Mouse (Mus musculus): ENCODE data around the gene Ddb1.
A peak's percentile ranks its signal among the peaks of the same experiment; 100 is the strongest.
"Not testable (repeated sequence)": the region's sequence is repeated elsewhere in the genome, so short reads cannot be mapped to it uniquely, and the experiment has no call there.

The Ddb1 gene

DNA sequence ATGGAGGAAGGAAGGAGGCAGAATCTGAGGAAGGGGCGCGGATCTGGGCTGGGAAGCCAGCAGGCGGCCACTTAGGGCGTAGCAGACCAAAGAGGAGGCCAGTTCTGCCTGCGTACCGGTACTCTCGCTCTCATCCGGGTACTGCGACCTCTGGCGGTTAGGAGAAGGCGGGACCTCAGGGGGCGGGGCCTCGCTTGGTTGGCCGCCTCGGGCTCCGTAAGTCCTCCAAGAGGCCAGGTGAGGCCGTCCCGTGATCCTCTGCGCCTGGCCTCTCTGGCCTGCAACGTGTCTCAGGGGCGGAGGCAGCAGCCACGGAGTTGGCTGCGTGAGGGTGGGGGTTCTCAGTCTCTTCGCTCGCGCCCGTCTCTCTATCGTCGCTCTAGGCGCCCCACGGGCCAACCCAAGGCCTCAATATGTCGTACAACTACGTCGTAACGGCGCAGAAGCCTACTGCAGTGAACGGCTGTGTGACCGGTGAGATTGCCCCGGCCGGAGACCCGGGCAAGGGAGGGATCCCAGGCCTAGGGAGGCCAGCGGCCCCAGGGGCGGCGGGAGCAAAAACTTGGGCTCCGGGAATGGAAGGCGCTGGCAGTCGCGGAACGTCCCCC, at the start of gene Ddb1, which contains the start of gene Tkfc:
TSS of gene Ddb1 (plus strand) at position 35 of the 608 bp plus-strand sequence.
TSS of gene Tkfc (minus strand) at position 362 of the 608 bp plus-strand sequence.
- peak; percentile 99 for DNase-seq

DNA sequence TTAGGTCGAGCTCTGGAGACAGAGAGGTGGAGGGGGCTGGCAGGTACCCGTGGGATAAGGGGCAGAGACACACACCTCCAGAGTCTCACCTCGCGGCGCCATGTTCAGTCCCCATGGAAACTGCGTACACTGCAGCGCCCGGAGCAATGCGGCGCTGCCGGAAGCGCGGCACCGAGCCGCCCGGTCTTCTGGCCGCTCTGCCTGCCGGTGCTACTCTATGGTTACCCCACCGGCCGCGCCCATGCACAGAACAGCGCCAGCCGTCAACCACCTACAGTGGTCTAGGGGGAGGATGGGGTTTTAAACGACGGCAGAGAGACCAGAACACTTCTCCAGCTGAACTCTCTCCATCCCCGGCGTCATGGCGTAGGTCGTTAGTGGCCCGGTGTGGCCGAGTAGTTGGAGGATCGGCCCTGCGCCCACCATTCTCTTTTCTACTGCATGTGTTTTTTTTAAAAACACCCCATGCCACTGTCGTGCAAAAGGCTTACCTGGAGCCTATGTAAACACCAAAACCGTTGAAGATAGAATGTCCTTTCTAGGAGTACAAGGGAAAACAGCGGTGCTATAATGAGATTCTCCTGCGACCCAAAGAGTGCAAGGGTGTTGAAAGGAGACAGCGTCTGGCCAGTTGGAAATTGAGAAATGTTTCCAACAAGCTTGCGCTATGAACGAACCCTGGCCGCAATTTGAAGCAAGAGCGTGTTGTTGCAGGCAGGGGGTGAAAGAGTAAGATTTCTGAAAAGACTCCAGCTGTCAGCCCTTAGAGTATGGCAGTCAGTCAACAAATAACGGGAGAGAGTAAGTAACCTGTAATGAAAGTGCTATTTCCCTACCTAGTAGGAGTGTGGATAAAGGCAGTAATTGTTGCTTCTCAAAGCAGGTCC, 49.3 kb upstream of the Ddb1 start, which contains the start of gene Tmem216:
TSS of gene Tmem216 (minus strand) at position 615 of the 887 bp plus-strand sequence.
- DNase-seq = peak; percentile 85

DNA sequence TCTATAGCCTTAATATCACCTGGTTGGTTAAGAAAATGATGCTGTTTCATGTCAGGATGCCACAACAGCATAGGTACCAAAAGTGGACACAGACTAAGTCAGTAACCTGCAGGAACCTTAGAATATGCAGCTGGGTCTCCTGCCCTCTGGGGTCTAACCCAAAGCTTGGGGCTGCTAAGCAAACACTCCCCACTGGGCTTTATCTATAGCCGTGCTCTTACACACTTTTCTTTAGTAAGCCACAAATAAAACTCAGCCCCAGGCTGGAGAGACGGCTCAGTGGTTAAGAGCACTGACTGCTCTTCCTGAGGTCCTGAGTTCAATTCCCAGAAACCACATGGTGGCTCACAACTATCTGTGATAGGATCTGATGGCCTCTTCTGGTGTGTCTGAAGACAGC, 48.1 kb upstream of the Ddb1 start:
- no peak for DNase-seq

DNA sequence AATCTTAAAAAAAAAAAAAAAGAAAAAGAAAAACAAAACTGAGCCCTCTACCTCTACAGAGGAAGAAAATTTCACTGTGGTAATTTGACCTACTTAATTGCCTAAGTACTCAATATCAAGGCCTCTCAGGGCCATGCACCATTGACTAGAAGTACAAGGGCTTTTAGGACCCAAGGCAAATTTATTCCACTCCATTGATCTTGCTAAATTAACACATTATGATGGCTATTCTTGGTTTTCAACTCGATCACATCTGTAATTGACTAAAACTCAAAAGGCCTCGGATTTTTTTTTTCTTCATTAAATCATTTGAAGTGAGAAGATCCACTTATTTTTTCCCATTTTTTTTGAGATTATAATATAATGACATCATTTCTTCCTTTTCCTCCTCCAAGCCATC, 47.7 kb upstream of the Ddb1 start:
- no peak for DNase-seq

DNA sequence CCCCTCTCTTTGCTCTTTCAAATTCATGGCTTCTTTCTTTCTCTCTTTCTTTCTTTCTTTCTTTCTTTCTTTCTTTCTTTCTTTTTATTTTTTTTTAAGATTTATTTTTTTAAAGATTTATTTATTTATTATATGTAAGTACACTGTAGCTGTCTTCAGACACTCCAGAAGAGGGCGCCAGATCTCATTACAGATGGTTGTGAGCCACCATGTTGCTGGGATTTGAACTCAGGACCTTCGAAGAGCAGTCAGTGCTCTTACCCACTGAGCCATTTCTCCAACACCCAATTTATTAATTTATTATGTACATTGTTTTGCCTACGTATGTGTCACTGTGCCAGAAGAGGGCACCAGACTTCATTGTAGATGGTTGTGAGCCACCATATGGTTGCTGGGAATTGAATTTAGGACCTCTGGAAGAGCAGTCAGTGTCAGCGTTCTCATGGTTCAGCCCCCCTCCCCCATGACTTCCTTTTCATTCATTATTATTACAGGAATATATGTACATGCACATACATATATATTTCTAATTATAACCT, 47.2 kb upstream of the Ddb1 start:
- not testable (repeated sequence) for DNase-seq

DNA sequence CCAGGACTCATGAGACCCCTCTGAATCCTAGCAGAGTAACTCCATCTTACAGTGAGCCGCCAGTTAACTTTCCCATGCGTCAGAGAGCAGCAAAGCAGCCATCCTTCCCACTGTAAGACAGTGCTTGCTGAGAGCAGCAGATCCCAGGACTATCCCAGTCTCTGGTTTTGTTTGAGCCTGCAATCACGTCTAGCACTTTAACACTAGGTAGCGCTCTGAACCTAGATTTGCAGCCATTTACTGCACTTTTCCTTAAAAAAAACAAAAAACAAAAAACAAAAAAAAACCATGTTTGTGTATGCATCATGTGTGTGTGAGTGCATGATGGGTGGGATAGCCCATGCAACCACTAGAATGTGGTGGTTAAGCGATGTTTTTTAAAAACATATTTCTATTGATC, 45.0 kb upstream of the Ddb1 start:
- no peak for DNase-seq

DNA sequence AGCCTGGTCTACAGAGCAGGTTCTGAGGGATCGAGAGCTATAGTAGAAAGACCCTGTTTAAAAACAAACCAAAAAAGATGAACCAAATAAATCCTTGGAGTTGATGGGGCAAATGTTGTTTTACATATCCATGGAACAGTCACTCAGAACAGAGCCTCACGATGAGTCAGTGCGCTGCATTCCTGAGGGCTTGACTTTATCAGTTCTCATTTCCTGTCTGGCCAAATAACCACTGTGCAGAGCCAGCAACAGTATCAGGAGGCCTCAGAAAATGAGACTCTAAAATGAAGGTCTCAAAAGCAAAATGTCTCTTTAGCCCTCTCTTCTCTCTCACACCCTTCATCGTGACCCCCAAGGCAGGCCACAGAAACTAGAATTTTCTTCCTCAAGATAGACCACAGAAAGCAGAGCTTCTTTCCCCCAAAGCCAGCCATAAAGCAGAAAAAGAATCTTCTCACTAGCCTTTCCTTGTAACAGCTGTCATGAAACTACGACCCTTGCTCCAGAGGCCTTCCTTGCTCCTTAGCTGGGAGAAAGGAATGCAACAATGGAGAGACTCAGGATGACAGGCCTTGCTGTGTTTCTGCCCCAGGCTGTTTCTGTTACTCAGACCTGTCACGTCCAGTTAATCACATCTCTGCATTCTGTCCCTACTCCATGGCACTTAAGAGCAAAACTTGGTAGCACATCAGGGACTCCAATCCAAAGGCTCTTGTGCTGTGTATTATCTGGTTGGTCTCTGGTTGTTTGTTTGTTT, 43.4 kb upstream of the Ddb1 start:
- DNase-seq = no peak

DNA sequence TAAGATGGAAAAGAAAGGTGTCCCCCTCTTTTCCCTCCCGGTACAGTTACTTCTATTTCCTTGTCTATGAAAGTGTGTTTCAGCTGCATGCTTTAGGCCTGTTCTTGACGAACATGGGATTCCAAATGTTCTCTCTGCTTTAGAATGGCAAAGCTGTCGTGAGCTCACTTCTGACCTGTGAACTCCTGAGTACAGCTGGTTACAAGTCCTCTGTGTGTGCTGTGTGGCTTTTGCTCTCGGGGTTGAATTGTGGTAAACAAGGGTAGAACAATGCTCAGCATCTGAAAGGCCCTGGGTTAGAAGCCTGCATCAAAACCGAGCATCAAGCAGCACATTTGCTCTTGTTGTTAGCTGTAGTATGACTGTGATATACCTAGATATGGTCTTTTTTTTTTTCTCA, 42.8 kb upstream of the Ddb1 start:
- no peak for DNase-seq

DNA sequence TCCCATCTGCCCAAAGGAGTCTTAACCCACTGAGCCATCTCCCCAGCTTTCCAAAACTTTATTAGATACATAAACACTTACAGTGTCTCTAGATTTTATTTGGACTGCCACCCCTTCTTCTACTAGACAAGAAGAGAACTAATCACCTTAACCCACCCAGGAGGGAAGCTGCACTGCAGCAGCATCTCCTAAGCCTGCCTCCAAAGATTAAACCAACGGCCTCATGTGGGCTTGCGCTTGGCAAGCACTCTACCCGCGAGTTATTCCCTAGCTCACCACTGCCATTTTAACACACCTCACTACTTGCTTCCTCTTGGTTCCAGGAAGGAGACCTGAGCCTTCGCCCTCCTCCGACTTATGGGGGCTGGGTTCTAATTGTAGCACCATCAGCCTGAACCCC, 40.8 kb upstream of the Ddb1 start:
- DNase-seq = no peak

DNA sequence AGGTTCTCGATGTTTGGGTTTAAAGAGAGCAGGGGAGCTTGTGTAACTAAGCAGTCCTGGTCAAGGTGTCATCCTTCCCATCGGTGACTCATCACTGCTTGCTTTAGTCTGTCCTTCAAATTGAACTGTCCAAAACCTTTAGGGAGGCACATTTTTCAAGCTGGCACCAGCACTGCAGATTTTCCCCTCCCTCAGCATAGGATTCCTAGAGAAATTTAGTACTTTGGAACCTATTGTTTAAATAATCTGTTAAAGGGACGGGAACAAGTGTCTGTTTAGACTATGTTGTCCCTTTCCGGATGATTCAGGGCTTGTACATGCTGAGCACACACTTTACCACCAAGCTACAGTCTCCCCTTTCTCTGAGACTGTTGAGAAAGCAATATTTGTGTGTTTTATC, 39.9 kb upstream of the Ddb1 start:
- DNase-seq = no peak

DNA sequence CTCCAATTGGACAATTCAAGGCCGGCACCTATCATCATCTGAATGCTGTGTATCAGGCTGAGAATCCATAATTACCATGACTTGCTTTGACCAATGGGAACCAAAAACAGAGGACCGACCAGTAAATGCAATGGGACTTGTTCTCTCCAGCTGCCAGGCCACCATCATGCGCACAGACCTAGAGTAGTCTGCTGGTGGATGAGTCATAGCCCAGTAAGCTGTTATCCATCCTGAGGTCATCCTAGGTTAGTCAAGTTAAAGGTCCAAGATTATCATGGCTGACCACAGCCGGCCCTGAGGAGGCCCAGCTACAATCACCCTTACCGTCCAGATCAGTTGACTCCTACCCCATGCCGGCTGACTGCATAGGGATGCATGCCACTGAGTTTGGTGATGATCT, 35.5 kb upstream of the Ddb1 start:
- no peak for DNase-seq

DNA sequence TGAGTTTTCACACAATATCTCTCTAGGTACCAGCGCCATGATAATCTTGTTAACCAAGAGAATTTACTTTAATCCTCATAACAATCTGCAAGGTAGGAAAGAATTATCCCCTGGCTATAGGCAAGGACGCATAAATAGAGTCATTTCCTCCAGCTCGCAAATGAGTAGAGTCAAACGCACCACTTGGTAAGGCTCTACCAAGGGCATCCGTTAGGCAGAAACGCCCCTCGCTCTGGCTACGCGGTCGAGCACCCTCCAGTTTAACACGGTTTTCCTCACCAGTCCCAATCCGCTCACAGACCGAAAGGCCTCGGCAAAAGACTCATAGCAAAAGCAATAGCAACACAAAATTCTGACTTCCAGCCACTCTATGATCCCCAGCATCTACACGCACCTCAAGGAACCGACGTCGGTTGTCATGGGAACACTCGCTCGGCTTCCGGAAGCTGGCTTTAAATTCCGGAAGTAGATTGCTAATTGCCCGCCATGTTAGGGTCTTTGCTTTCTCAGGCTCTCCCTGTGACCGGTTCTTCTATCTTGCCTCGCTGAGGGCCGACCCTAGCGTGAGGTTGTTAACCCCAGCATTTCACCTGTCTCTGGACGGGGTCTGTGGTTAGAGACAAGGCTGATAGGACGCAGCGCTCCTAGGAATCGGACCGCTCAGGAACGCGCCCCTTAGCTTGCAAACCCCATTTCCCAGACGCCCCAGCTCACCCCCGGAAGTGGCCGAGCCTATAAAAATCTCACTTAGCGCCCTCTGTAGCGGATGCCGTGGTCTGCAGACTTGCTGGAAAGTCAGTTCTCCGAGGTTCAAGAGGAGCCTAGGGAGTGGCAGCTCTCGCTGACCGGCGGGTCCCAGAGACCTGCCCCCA, 28.2 kb upstream of the Ddb1 start, which contains the start of the genes Cyb561a3 and Tmem138:
TSS of gene Cyb561a3 (plus strand) at position 483 of the 872 bp plus-strand sequence.
TSS of gene Tmem138 (minus strand) at position 673 of the 872 bp plus-strand sequence.
- DNase-seq = peak; percentile 93

DNA sequence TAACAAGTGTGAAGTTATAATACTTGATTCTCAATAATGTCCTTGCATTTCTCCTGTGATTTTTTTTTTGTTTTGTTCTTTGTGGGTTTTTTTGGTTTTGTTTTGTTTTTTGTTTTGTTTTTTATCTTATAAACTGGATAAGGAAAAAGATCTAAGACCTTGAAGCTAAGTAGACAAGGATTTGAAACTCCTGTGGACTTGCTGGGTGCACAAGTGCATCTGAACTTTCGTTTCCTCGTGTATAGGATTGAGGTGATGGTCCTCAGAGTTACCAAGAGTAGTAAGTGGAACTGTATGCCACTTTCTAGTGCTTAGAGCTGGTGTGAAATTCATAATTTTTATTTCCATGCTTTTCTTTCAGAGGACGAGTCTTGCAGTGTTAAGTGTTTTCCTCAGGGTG, 25.0 kb upstream of the Ddb1 start:
- no peak for DNase-seq

DNA sequence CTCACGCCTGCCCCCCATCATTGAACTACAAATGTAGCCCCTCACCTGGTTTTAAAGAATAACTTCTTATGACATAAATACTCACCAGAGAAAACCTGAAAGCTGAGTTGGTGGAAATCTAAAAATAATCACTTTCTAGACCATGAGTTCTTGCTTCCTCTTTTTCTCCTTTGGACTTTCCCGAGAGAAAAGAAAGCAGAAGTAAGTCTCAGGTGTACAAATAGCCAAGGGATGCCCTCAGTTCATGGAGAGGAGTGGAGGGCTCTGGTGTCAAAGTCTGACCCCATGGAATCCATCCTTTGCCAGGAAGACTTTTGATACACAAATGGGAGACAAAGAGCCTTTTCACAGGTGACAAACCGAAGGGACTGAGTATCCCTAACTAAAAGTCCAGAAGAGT, 24.4 kb upstream of the Ddb1 start:
- no peak for DNase-seq

DNA sequence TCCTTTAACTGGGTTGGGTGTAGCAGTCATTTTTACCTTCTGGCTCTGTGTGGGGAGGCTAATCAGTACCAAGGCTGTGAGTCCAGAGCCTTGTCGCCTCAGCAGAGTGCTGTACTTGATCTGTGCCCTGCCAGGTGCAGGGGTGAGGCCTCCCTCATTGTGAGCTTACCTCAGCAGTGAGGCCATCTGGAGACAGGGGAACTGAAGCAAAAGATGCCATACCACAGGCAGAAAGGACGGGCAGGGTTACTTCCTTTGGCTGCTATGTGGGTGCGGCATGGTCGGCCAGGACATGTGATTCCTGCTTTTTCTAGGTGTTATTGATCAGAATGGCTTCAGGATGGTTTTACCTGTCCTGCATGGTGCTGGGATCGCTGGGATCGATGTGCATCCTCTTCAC, 23.1 kb upstream of the Ddb1 start:
- no peak for DNase-seq

DNA sequence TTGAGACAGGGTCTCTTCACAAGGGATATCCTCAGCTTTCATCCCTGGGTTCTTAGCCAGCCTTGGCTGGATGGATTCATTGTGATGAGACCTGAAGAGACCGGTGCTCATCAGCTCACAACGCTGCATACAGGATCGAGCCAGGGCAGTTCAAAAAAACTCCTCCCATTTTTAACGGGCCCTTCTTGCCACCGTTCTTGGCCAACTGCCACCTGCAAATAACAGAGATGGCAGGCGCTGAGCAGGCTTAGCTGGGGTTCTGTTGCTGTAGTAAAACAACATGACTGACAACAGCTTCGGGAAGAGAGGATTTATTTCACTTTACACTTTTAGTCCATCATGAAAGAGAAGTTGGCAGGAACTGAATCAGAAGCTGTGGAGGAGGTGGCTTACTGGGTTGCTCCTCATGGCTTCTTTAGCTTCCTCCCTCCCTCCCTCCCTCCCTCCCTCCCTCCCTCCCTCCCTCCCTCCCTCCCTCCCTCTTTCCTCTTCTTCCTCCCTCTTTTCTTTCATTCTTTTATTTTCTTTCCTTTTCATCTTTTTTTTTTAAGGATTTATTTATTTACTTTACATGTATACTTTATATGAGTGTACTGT, 21.5 kb upstream of the Ddb1 start:
- DNase-seq = no peak

DNA sequence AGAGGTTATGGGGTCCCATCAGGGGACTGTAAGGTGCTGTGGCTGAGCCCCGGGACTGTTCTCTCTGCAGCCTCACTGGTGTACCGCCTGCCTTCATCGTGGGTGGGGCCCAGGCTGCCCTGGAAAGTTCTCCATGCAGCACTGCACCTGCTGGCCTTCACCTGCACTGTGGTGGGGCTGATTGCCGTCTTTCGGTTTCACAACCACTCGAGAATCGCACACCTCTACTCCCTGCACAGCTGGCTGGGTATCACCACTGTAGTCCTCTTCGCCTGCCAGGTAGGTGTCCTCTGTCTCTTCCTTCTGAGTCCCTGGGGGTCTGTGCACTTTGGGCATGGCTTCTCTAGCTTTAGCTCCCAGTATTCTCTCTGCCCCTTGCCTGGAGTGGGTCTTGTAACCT, 20.0 kb upstream of the Ddb1 start:
- no peak for DNase-seq

DNA sequence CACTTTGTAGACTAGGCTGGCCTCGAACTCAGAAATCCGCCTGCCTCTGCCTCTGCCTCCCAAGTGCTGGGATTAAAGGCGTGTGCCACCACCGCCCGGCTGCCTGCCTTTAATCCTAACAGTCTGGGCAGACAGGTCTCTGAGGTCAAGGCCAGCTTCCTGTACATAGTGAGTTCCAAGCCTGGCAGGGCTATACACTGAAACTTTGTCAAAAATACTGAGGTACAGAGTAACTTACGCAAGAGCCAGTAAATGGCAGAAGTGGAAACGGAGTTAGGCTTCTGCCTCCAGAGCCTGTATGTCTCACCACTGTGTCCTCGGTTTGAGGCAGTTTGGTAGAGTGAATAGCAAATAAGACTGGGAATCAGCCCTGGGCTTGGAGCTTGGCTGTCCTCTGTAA, 17.9 kb upstream of the Ddb1 start:
- no peak for DNase-seq

DNA sequence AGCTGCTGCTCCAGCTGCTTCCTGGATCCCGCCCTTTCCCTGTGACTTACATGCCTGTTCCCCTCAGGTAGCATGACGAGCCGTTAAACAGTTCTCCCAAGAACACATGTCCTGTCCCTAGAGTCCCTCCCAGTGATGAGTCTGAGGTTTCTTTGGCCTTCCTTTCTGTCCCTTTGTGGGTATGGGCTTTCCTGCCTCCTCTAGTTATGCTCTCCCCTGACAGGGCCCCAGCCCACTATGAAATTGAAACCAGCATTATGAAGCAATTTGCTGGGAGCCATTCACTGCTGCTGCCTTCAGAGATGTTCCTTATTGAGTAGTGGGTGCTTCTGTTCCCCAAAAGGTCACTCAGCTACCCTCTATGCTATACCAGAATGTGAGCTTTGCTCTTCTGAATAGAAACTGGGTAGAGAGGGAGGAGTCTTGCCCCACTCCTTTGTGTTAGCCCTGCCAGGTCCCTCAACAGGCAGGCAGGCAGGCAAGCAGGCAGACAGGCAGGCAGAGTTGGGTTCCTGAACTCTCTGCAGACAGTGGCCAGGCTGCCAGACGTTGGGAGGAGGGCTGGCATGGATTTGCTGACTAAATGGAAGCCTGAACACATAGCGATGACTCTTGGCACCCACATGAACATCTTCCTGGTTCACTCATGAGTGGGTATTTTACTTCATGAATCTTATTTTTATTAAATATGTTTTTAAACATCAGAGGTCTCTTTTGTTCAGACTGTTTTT, 15.8 kb upstream of the Ddb1 start:
- no peak for DNase-seq

DNA sequence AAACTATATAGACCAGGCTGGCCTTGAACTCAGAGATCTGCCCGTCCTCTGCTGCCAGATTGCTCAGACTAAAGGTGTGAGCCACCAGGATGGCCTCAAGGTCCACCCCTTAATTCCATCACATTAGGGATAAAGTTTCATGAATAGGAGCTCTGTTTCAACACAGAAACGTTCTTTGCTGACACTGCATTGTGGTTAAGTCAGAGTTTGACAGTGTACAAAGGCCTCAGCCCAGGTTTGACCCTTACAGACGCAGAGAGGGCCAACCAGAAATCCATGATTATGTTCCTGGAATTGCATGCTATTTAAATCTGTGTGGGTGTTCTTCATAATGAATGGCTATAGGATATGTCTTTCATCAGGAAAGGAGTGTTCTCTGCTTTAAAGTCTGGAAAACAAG, 14.8 kb upstream of the Ddb1 start:
- no peak for DNase-seq
